Mouse (Mus musculus) forebrain, embryonic 13.5 days (tissue): ENCODE measurements around the gene Icosl. TPM values are rescaled to one million over a fixed set of nuclear protein-coding genes. Genes with fewer than 3 reads are reported as not detected.

Experiments used
- ATAC-seq: fragments of 200-750 bp; cut with Nextera tagmentation; 2 replicates; pipeline ENCODE4 v1.8.0; 2017
- H3K27ac ChIP-seq: fragments of 300-500 bp; sonication (generic); 2 replicates; pipeline ENCODE4 v1.5.1; 2015; ENCODE audit warnings: inconsistent platforms, mild to moderate bottlenecking, moderate library complexity
- H3K27me3 ChIP-seq: fragments of 300-500 bp; sonication (generic); 2 replicates; pipeline ENCODE4 v1.6.1; 2015; ENCODE audit warnings: mild to moderate bottlenecking, inconsistent platforms
- H3K36me3 ChIP-seq: fragments of 300-500 bp; sonication (generic); 2 replicates; pipeline ENCODE4 v1.6.1; 2015; ENCODE audit warnings: mild to moderate bottlenecking, inconsistent platforms; ENCODE audit not compliant: poor library complexity, severe bottlenecking
- H3K4me1 ChIP-seq: fragments of 300-500 bp; sonication (generic); 2 replicates; pipeline ENCODE4 v1.6.1; 2015; ENCODE audit warnings: inconsistent platforms
- H3K4me2 ChIP-seq: fragments of 300-500 bp; sonication (generic); 2 replicates; pipeline ENCODE4 v1.6.1; 2015; ENCODE audit warnings: inconsistent platforms, mild to moderate bottlenecking, moderate library complexity
- H3K4me3 ChIP-seq: fragments of 300-500 bp; sonication (generic); 2 replicates; pipeline ENCODE4 v1.5.1; 2015; ENCODE audit warnings: mild to moderate bottlenecking, inconsistent platforms
- H3K9ac ChIP-seq: fragments of 300-500 bp; sonication (generic); 2 replicates; pipeline ENCODE4 v1.6.1; 2015; ENCODE audit warnings: mild to moderate bottlenecking, inconsistent platforms
- H3K9me3 ChIP-seq: fragments of 300-500 bp; sonication (generic); replicated peaks from 2 replicates; pipeline ENCODE4 v1.6.1; 2016; ENCODE audit warnings: inconsistent platforms
- WGBS: fragments of 180-500 bp; shearing (Covaris S2); methylation state at CpG from one replicate; pipeline ENCODE4 v1.1.7; 2015; 5-methylcytosine and 5-hydroxymethylcytosine counted together
- polyA plus RNA-seq: library from polyadenylated mRNA; unstranded; fragments of >200 nt; fragmentation: Nextera tagmentation; extraction: Ambion mirVana; gene quantifications from 2 replicates; pipeline ENCODE4 v1.2.1, GENCODE M21; 2015

Gene Icosl
- polyA plus RNA-seq, 1 experiment from 2014 or later: 0.80 TPM

DNA sequence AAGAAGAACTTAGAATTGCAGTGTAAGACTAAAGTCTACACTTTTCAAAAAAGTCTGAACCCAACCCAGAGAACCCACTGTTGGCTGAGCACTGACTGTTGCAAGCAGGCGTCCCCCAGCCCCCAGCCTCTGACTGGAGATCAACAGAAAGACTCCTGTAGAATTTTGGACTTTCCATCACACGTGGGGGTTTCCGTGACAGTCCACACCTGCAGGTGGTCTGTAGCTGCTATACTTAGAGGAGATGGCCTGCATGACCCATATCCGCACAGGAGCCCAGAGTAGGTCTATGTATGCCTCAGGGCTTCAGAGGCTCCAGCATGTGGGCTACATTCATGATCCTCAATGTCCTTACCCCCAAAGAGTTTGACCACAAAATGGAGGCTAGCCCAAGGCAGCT lies 22.7 kb upstream of the Icosl start:
- ATAC-seq: no peak
- Histone ChIP-seq H3K27me3 (peaks cover 7% of the 10 kb centered on the region), H3K27ac (no peak overlapping the region), H3K9ac (no peak overlapping the region), H3K4me2 (no peak overlapping the region), H3K4me1 (peaks cover 8% of the 10 kb centered on the region), H3K9me3 (no peaks in the 10 kb centered on the region), H3K36me3 (no peaks in the 10 kb centered on the region), H3K4me3 (no peak overlapping the region)
- WGBS: 89% methylated on average over 4 of the region's 4 CpGs

DNA sequence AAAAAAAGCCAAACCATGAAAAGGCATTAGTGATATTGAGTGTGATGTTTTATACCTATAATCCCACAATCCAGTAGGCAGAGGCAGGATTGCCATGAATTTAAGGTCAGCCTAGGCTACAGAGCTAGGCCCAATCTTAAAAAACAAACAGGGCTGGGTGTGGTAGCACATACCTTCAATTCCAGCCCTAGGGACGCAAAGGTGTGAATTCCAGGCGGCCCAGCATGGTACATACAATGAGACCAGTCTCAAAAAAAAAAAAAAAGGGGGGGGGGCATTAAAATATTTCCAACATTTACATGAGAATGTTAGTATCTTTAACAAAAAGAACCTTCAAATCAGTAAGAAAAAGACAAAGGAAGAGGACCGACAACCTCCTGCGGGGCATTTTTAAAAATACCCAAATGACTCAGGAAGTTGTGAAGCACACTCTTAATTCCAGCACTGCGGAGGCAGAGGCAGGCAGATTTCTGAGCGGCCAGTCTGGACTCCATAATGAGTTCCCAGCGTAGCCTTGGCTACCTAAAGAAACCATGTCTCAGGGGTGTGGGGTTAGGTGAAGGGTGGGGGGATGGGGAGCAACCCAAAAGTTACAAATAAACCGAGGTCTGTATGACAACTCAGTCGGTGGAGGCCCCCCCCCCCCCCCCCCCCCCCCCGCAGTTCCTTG lies 20.9 kb upstream of the Icosl start:
- Histone ChIP-seq H3K27ac (no peak overlapping the region), H3K9me3 (no peaks in the 10 kb centered on the region), H3K4me1 (peaks cover 6% of the 10 kb centered on the region), H3K4me3 (no peak overlapping the region), H3K9ac (no peak overlapping the region), H3K36me3 (no peaks in the 10 kb centered on the region), H3K27me3 (no peaks in the 10 kb centered on the region), H3K4me2 (no peak overlapping the region)
- 88% methylated on average over 9 of the region's 10 CpGs for WGBS
- ATAC-seq: no peak

DNA sequence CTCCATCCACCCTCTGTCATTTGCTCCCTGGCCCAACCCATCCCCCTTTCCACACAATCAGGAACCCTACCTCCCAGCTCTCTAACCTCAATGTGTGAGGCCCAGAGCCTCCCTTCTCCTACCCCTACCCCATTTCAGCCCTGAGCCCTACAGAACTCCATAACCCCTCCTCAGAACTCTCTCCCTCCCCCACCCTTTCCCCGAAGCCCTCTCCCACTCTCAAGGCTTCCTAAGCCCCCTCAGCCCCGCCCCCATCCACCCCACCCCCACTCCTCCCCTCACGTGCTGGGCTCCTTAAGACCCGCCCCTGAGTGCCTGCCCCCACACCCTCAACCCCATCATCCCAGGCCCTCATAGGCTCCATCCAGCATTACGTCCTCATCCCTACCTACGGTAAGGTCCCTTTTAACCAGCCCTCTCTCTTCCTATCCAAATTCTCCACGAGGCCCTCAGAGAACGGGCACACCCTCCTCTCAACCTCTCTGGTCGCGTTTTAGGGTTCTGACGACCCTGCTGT lies 19.5 kb upstream of the Icosl start:
- no peak for ATAC-seq
- Histone ChIP-seq H3K36me3 (no peaks in the 10 kb centered on the region), H3K4me3 (no peak overlapping the region), H3K27ac (no peak overlapping the region), H3K4me2 (no peak overlapping the region), H3K9me3 (no peaks in the 10 kb centered on the region), H3K9ac (no peak overlapping the region), H3K4me1 (no peaks in the 10 kb centered on the region), H3K27me3 (no peaks in the 10 kb centered on the region)
- WGBS: 54% methylated on average over 11 of the region's 11 CpGs

- no peak overlapping the region for H3K4me2 ChIP-seq
- no peaks in the 10 kb centered on the region for H3K36me3 ChIP-seq
- no peak for ATAC-seq
- H3K27me3 ChIP-seq: no peaks in the 10 kb centered on the region
- H3K4me3 ChIP-seq: no peak overlapping the region
- no peak overlapping the region for H3K27ac ChIP-seq
- H3K4me1 ChIP-seq: no peaks in the 10 kb centered on the region
- no peak overlapping the region for H3K9ac ChIP-seq
- WGBS: 74% methylated on average over 19 of the region's 19 CpGs
- H3K9me3 ChIP-seq: no peaks in the 10 kb centered on the region
Observed at GRCm38 (mm10) chr10:78054633-78055565, 14.2 kb upstream of the Icosl start.

DNA sequence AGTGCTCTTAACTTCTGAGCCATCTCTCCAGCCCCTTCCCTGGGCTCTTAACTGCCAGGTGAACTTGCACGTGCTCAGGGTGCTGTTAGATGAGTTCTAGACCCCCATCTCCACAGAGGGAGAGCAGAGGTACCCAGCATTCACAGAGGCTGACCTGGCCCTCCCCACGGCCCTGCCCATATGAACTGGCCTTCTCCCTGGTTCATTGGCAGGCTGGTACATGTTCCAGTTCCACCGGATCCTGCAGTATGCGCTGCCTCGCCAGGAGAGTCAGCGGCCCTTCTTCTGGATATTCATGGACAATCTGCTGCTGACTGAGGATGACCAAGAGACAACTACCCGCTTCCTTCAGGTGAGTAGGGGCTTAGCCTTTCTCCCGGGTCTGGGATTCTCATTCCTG lies 12.0 kb upstream of the Icosl start:
- Histone ChIP-seq H3K4me3 (no peak overlapping the region), H3K27ac (no peak overlapping the region), H3K9ac (no peak overlapping the region), H3K36me3 (no peaks in the 10 kb centered on the region), H3K4me2 (no peak overlapping the region), H3K9me3 (no peaks in the 10 kb centered on the region), H3K4me1 (no peaks in the 10 kb centered on the region), H3K27me3 (no peaks in the 10 kb centered on the region)
- WGBS: 83% methylated on average over 8 of the region's 8 CpGs
- ATAC-seq: no peak

DNA sequence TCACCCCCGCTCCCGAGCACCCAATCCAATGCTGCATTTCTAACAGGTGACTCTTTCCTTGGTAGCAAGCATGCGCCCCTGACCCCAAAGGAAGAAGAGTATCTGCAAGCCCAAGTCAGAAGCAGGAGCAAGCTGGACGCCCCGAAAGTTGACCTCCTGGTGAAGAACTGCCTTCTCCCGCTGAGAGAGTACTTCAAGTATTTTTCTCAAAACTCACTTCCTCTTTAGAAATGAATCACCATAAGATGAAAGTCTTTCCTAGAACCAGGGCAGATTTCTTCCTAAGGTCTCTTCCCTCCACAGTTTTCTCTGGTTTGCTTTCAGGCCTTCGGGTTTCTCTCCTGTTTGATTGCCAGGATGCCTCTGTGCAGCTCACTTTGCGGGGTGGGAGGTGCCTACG lies 6.0 kb upstream of the Icosl start:
- no peak overlapping the region for H3K27ac ChIP-seq
- no peak overlapping the region for H3K4me2 ChIP-seq
- no peak for ATAC-seq
- H3K9ac ChIP-seq: no peak overlapping the region
- no peaks in the 10 kb centered on the region for H3K4me1 ChIP-seq
- no peak overlapping the region for H3K4me3 ChIP-seq
- H3K36me3 ChIP-seq: no peaks in the 10 kb centered on the region
- 85% methylated on average over 9 of the region's 9 CpGs for WGBS
- no peaks in the 10 kb centered on the region for H3K9me3 ChIP-seq
- 0 out of 2 replicates have a peak, but pooled peaks cover 7% of the 10 kb centered on the region for H3K27me3 ChIP-seq

DNA sequence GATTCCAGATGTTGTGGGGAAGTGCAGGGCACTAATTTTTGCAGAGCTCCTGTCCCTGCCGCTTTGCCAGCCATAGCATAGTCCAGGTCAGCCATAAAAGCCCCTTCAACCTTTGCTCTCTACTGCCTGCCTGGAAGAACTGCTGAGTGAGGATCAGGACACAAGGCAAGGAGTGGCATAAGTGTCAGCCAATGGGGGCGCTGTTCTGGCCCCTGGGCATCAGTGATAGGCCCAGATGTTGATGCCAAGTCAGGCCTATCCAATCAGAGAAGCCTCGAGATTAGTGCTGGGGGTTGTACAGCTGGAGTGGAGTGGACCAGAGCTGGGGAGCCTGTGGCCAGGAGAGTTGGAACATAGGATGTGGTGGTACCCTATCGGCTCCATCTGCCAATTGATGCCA lies 1.9 kb upstream of the Icosl start:
- WGBS: 43% methylated on average over 4 of the region's 4 CpGs
- no peak for ATAC-seq
- no peak overlapping the region for H3K9ac ChIP-seq

GRCm38 (mm10) chr10:78068541-78068940 lies 561 bp upstream of the Icosl start:
- H3K4me3 ChIP-seq: peak overlapping the region; percentile 58
- no peaks in the 10 kb centered on the region for H3K9me3 ChIP-seq
- H3K36me3 ChIP-seq: no peaks in the 10 kb centered on the region
- peak overlapping the region; percentile 64 for H3K9ac ChIP-seq
- H3K4me2 ChIP-seq: peak overlapping the region; percentile 99
- peaks cover 14% of the 10 kb centered on the region; the same call in 1 of the 2 replicates for H3K4me1 ChIP-seq
- ATAC-seq: no peak
- peaks cover 42% of the 10 kb centered on the region for H3K27me3 ChIP-seq
- 25% methylated on average over 11 of the region's 11 CpGs for WGBS
- H3K27ac ChIP-seq: no peak overlapping the region

More for the DNA sequence above, 1.9 kb upstream of the Icosl start:
- H3K9me3 ChIP-seq: no peaks in the 10 kb centered on the region
- peaks cover 14% of the 10 kb centered on the region; the same call in 1 of the 2 replicates for H3K4me1 ChIP-seq
- H3K4me3 ChIP-seq: no peak overlapping the region
- H3K4me2 ChIP-seq: no peak overlapping the region
- H3K36me3 ChIP-seq: no peaks in the 10 kb centered on the region
- peaks cover 42% of the 10 kb centered on the region for H3K27me3 ChIP-seq
- H3K27ac ChIP-seq: no peak overlapping the region

DNA sequence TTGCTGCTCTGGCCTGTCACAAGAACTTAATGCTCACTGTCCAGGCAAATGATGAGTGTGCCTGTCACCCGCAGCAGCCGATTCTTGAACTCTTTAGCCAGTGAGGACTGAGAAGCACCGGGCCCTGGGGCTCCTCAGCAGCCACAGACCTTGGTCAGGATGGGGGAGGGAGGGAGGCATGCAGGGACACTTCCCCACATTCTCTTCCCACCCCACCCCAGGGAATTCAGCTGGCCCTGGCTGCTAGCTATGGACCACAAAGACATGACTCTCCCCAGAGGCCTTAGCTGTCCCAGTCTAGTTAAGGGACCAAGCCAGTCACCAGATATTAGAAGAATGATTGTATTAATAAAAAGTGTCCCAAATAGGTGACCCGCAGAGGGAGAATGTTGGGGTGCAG lies 5.0 kb downstream of the Icosl start:
- H3K9ac ChIP-seq: no peak overlapping the region
- H3K4me1 ChIP-seq: peaks cover 7% of the 10 kb centered on the region; the same call in 1 of the 2 replicates
- WGBS: 83% methylated on average over 4 of the region's 4 CpGs
- ATAC-seq: no peak
- 0 out of 2 replicates have a peak, but pooled peaks cover 5% of the 10 kb centered on the region for H3K9me3 ChIP-seq
- H3K27ac ChIP-seq: no peak overlapping the region
- H3K4me2 ChIP-seq: no peak overlapping the region
- peaks cover 27% of the 10 kb centered on the region for H3K27me3 ChIP-seq
- H3K36me3 ChIP-seq: no peaks in the 10 kb centered on the region
- H3K4me3 ChIP-seq: no peak overlapping the region

DNA sequence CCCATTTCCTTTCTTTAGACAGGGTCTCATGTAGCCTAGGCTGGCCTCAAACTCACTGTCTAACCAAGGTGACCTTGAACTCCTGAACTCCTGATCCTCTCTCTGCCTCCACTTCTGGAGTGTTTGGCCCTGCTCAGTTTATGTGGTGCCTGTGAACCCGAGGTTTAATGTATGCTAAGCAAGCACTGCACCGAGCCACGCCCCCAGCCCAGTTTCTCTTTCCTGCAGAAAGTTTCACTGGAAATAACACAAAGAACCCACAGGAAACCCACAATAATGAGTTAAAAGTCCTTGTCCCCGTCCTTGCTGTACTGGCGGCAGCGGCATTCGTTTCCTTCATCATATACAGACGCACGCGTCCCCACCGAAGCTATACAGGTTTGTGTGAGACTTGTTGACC lies 5.9 kb downstream of the Icosl start:
- ATAC-seq: no peak
- WGBS: 87% methylated on average over 11 of the region's 11 CpGs
- H3K27ac ChIP-seq: no peak overlapping the region
- no peaks in the 10 kb centered on the region for H3K4me1 ChIP-seq
- H3K36me3 ChIP-seq: no peaks in the 10 kb centered on the region
- no peak overlapping the region for H3K9ac ChIP-seq
- no peak overlapping the region for H3K4me3 ChIP-seq
- 0 out of 2 replicates have a peak, but pooled peaks cover 5% of the 10 kb centered on the region for H3K9me3 ChIP-seq
- H3K4me2 ChIP-seq: no peak overlapping the region
- H3K27me3 ChIP-seq: peaks cover 19% of the 10 kb centered on the region

DNA sequence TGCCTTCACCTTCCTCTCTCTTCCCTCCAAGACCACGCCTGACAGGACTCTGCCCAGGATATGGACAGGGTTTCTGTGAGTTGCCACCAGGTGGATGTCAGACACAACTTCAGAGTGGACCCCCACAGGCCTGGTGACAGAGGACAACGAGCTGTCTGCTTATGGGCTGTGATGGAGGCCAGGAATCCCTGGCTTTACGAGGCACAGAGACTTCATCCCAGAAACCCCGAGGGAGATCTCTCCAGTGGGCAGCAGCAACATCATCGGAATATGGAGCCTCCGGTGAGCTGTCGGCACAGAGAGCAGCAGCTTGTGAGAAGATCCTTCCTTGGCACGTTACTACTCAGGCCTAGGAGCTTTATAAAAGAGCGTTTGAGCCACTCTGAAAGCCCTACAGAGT lies 8.8 kb downstream of the Icosl start:
- no peaks in the 10 kb centered on the region for H3K27me3 ChIP-seq
- H3K27ac ChIP-seq: no peak overlapping the region
- no peak for ATAC-seq
- no peak overlapping the region for H3K9ac ChIP-seq
- H3K4me3 ChIP-seq: no peak overlapping the region
- no peak overlapping the region for H3K4me2 ChIP-seq
- no peaks in the 10 kb centered on the region for H3K36me3 ChIP-seq
- H3K4me1 ChIP-seq: no peaks in the 10 kb centered on the region
- WGBS: 85% methylated on average over 9 of the region's 9 CpGs
- 0 out of 2 replicates have a peak, but pooled peaks cover 5% of the 10 kb centered on the region for H3K9me3 ChIP-seq

GRCm38 (mm10) chr10:78078276-78078675 lies 9.2 kb downstream of the Icosl start:
- Histone ChIP-seq H3K4me1 (no peaks in the 10 kb centered on the region), H3K9me3 (0 out of 2 replicates have a peak, but pooled peaks cover 5% of the 10 kb centered on the region), H3K27me3 (no peaks in the 10 kb centered on the region), H3K4me2 (no peak overlapping the region), H3K9ac (no peak overlapping the region), H3K27ac (no peak overlapping the region), H3K36me3 (no peaks in the 10 kb centered on the region), H3K4me3 (no peak overlapping the region)
- 86% methylated on average over 5 of the region's 5 CpGs for WGBS
- ATAC-seq: no peak
